Mouse (Mus musculus) myocyte (in vitro differentiated cells): ENCODE data around the gene March11.

ENCODE experiments used
- CEBPB ChIP-seq: IDR thresholded peaks from 2 replicates; pipeline ENCODE4 v1.6.1; 2011; ENCODE audit warnings: mild to moderate bottlenecking, moderate library complexity; ENCODE audit not compliant: poor library complexity, insufficient read depth, severe bottlenecking
- E2F4 ChIP-seq: IDR thresholded peaks from one replicate; pipeline ENCODE4 v1.6.1; 2011; ENCODE audit warnings: mild to moderate bottlenecking, control low read depth, moderate library complexity; ENCODE audit not compliant: insufficient read depth
- MAX ChIP-seq: IDR thresholded peaks from one replicate; pipeline ENCODE4 v1.6.1; 2011; ENCODE audit warnings: low read depth, mild to moderate bottlenecking, control low read depth
- MYOD1 ChIP-seq, 3 experiments: IDR thresholded peaks; one replicate each; pipeline ENCODE4 v1.6.1; 2011; ENCODE audit warnings: control low read depth in 2 of 3, low read depth in 2 of 3, mild to moderate bottlenecking in 2 of 3, moderate library complexity in 1 of 3; ENCODE audit not compliant: insufficient read length in 2 of 3, control insufficient read depth in 1 of 3
- MYOG ChIP-seq, 3 experiments: IDR thresholded peaks; one replicate each; pipeline ENCODE4 v1.6.1; 2011; ENCODE audit warnings: control low read depth in 2 of 3, low read depth in 2 of 3, mild to moderate bottlenecking in 2 of 3; ENCODE audit not compliant: insufficient read length in 2 of 3, control insufficient read depth in 1 of 3, insufficient read depth in 1 of 3
- POLR2A ChIP-seq: IDR thresholded peaks from one replicate; pipeline ENCODE4 v1.6.1; 2011; ENCODE audit warnings: low read depth, mild to moderate bottlenecking, control low read depth, moderate library complexity; ENCODE audit not compliant: insufficient read length
- POLR2AphosphoS2 ChIP-seq: IDR thresholded peaks from one replicate; pipeline ENCODE4 v1.6.1; 2011; ENCODE audit warnings: low read depth, control low read depth; ENCODE audit not compliant: insufficient read length
- REST ChIP-seq: IDR thresholded peaks from one replicate; pipeline ENCODE4 v1.6.1; 2011; ENCODE audit warnings: mild to moderate bottlenecking, control low read depth, moderate library complexity; ENCODE audit not compliant: insufficient read depth, insufficient read length
- TCF12 ChIP-seq: IDR thresholded peaks from one replicate; pipeline ENCODE4 v1.6.1; 2011; ENCODE audit warnings: mild to moderate bottlenecking, control low read depth; ENCODE audit not compliant: poor library complexity, insufficient read depth, severe bottlenecking
- TCF3 ChIP-seq: IDR thresholded peaks from one replicate; pipeline ENCODE4 v1.6.1; 2011; ENCODE audit warnings: low read depth, control low read depth; ENCODE audit not compliant: insufficient read length
- USF1 ChIP-seq: IDR thresholded peaks from one replicate; pipeline ENCODE4 v1.6.1; 2011; ENCODE audit warnings: low read depth, mild to moderate bottlenecking, control low read depth, moderate library complexity

DNA sequence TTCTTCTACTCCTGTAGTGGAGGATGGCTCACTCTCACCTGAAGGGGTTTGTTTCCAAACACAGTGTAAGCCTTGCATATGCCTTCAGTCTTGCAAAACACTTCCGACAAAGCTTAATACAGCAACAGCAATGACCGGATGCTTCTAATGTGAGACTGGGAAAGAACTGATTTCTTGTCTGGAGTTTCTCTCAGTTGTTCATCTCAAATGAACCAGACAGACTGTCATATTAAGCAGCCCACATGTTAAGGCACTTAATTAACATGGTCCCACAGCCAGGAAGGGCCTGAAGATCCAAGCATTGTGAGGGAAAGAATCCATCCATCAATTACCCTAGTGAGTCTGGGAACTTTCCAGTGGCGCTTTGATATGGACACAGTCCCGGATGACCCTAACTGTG is 17.0 kb upstream of the March11 start:
- TF ChIP-seq POLR2A, result no peak
- TF ChIP-seq USF1, result no peak
- no peak for TF ChIP-seq REST
- TF ChIP-seq MAX, result no peak
- no peak for TF ChIP-seq TCF12
- no peak for TF ChIP-seq POLR2AphosphoS2
- TF ChIP-seq MYOG (IDR thresholded peaks at IDR 0.05; ENCODE audit: control insufficient read depth in 1 of 3, insufficient read depth in 1 of 3, insufficient read length in 2 of 3, low read depth in 2 of 3), result no peak
- TF ChIP-seq E2F4, result no peak
- no peak for TF ChIP-seq CEBPB
- TF ChIP-seq MYOD1 (IDR thresholded peaks at IDR 0.05; ENCODE audit: control insufficient read depth in 1 of 3, insufficient read length in 2 of 3, low read depth in 2 of 3), result no peak
- no peak for TF ChIP-seq TCF3
